Mouse (Mus musculus) kidney, postnatal 4 days (tissue): ENCODE measurements around the gene Atxn3.
"Not testable (repeated sequence)": the region's sequence is repeated elsewhere in the genome, so short reads cannot be mapped to it uniquely, and the experiment has no call there.

Source experiments
- DNase-seq, 2 experiments: peaks; one replicate each; pipeline ENCODE4 v3.0.0; 2021; ENCODE audit warnings: mixed read lengths in 2 of 2

The Atxn3 gene

DNA sequence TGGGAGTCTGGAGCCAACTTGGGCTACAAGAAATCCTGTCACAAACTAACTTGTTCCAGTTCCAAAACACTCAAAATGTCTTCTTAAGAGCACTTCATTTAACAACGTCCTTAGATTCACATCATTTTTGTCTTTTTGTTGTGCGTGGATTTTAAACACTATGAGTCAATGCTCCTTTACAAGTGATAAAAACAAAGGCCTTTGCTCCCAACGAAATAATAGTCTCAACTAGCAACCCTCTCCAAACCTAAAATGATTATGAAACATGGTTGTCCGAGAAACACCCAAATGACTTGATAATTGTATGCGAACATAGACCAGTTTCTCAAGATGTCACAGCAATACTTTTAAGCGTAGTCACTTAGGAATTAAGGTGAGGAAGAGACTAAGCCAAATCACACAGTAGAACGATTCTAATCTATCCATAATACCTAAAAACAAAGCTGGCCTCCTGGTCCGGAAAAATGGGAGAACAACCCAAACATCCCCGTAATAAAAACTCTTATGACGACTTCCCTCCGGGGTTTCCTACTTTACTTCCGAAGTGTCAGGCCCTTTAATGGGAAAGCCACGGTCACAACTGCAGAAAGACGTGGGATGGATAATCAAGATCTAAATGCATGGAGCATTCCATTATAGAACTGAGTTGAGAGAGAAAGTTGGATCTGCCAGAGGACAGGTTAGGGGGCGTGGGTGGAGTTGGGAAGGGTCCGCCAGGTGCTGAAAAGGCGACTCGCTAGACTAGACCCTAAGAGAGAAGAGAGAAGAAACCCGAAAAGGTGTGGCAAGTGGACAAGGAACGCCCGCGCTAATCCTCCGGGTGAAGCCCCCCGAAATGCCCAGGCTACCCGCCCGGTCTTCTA lies 736 bp downstream of the Atxn3 start:
- no peak for DNase-seq

GRCm38 (mm10) chr12:101955821-101956220 lies 2.2 kb downstream of the Atxn3 start:
- DNase-seq: not testable (repeated sequence)

DNA sequence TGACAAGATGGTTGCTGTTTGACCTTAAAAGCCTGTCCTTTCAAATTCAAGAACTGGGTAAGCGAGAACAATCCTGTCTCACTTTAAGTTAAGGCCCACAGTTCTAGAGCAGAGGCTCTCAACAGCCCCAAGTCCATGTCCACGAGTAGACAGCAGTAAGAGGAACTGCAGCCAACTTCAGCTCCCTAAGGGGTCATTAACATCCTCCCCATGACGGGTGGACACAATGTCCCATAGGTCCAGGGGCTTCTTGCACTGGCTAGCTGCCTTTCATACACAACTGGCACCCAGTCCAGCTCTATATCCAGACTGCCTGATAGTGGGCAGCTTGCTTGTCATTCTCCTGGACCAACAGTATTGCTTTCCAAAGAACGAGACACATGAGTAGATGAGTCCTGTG lies 9.2 kb downstream of the Atxn3 start:
- peak in 1 of 2 experiments; percentile 6 for DNase-seq

GRCm38 (mm10) chr12:101947986-101948385 lies 10.1 kb downstream of the Atxn3 start:
- DNase-seq: no peak

DNA sequence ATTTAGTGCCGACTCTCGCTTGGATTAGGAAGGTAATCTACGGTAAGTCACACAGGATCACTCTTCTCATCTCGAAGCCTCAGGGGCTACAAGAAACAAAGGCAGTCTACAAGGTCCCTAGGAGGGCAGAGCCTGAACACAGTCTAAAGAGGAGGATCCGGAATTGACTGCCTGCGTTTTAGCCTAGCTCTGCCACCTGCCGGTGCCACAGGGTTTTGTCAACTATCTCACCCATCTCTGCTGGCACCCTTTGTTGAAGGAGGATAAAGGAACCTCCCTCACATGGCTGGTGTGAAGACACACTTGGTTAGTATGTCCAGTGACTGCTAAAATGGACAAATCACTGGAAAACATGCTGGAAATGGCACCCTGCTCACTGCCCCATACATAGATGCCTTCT lies 20.5 kb downstream of the Atxn3 start:
- DNase-seq: no peak

DNA sequence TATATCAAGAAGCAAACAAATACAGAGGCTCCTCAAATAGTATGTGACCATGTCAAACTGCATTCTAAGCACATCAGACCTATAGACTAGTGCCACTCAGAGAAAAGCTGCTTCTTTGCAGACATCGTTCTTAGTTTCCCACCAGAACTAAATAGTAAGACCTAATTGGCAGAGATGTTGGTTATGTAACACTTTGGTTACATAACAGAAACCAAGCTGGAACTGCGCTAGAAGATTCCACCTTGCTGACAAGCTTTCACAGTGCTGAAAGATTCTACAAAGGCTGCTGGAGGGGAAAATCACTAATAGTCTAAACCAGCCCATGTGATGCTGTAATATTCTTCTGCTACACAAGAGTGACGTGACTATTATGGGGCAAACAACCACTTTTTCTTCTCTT lies 22.8 kb downstream of the Atxn3 start:
- DNase-seq: no peak

- DNase-seq: no peak
Measured at GRCm38 (mm10) chr12:101928423-101928822, 29.6 kb downstream of the Atxn3 start.

DNA sequence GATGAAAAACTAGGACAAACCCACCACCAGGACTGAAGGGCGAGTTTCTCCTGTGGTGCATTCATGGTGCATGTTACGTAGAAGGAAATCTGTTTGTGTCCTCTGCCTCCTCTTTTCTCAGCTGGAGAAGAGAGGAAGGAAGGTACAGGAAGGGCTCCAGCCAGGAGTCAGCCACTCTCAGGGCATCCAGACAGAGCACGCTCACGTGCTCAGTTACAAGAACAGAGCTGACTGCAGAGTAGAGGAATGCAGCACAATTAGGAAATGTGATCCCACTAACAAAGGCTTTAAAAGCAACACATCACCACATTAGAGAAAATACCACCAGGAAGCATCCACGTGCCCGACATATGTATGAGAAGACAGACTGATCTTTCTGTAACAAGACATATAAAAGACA lies 35.7 kb downstream of the Atxn3 start:
- DNase-seq: no peak

GRCm38 (mm10) chr12:101919847-101920246 lies 38.2 kb downstream of the Atxn3 start:
- DNase-seq: no peak

DNA sequence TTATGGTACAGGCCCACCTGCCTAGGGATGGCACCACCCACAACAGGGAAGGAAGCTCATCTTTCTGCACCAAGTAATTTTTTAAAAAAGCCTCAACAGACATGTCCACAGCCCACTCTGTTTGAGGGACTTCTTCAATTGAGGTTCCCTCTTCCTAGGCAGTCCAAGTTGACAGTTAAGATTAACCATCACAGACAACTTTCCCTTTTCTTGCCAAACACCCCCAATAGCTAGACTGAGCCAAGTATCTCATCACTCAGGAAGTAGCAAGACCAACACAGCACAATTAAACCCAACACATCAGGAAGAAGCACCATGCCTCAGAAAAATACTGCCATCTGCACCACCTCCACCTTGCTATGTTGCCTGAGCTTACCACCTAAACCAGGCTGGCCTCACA lies 40.9 kb downstream of the Atxn3 start:
- no peak for DNase-seq

- DNase-seq: peak; percentile 94 to 96
Measured at GRCm38 (mm10) chr12:101912626-101913490, 45.2 kb downstream of the Atxn3 start, which contains the start of gene Trip11. Trip11 (minus strand) TSS chr12:101913267.

DNA sequence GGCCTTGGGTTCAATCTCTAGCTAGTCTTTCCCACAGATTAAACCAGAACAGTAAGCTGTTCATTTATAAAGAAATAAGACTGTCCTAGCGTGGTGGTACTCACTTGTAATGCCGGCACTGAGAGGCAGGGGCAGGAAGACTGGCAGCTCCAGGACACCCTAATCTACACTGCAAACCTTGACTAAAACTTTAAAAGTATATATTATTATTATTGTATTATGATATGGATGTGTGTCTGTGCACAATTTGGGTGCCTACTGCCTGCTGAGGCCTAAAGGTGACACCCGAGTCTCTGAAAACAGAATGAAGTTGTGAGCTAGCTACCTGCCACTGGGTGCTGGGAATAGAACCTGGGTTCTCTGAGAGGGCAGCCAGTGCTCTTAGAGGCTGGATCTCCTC lies 46.7 kb downstream of the Atxn3 start:
- DNase-seq: no peak

GRCm38 (mm10) chr12:101910360-101910759 lies 47.7 kb downstream of the Atxn3 start:
- no peak for DNase-seq

GRCm38 (mm10) chr12:101905817-101906216 lies 52.2 kb downstream of the Atxn3 start:
- DNase-seq: no peak

DNA sequence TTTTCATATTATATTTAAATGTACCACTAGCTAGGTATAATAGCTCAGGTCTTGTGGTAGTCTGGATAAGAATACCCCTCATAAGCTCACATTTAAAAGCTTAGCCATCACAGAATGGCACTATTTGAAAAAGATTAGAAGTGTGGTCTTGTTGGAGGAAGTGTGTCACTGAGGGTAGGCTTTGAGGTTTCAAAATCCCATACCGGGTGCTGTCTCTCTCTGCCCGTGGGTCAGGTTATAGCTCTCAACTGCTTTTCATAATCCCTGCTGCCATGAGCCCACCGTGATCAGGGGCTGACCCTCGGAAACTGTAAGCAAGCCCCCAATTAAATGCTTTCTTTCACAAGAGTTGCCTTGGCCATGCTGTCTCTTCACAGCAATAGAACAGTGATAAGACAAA lies 53.1 kb downstream of the Atxn3 start:
- DNase-seq: no peak

- DNase-seq: no peak
Measured at GRCm38 (mm10) chr12:101904170-101904569, 53.9 kb downstream of the Atxn3 start.

DNA sequence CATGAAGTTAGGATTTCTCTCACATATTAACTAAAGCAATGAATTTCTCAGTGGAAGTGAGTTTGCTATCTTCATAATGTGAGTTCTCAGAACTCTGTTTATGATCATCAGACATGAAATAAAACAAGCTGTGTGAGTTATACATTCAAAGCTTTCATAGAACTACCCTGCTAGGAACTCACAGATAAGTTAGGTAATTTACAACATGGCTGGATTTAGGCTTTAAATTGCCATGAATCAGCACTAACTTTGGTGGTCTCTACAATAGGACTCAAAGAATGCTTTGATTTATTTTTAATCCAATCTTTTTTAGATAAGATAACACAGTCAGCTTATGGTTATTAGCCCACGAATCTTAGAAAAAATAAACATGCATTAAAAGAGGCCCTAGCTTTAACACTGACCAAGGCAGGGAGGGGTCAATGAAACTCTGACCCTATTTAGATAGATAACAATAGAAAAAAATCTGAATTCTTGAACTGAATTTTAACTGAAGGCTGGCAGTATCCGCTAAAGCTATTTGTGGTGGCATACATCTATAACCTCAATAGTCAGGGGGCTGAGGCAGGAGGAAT lies 58.3 kb downstream of the Atxn3 start:
- no peak for DNase-seq

- DNase-seq: no peak
Measured at GRCm38 (mm10) chr12:101898966-101899365, 59.1 kb downstream of the Atxn3 start.

GRCm38 (mm10) chr12:101897113-101897512 lies 60.9 kb downstream of the Atxn3 start:
- no peak for DNase-seq

DNA sequence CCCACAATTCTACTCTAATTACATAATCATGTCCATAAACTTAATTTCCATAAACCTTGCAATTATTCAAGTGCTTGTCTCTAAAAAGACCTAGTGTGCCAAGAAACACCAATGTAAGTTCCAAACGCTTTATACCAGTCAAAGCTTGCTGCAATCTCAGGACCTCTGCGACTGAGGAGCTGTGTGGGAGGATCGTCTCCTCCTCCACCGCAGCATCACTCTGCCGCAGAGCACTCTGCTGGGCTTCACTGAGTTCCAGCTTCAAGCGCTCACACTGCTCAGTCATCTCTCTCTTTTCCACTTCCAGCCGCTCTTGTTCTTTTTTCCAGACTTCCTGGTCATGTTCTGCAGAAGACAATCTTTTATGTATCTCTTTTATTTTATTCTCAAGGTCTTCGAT lies 64.8 kb downstream of the Atxn3 start:
- peak; percentile 22 to 37 for DNase-seq

DNA sequence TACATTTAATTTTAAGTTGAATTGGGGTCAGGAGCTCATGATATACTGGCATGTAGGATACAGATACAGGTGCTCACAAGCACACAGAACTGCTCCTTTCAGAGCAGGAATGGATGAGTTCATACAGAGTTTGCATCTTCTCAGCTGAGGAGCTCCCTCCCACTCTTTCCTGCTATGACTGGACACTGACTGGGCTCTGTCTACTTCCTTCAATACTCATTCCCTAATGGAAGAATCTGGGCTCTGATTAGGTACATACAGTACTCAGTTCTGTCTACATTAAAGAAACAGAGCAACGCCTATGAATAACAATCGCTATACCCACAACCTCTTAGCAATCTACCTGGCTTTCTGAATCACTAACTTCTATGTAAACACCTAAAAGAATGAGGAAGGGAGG lies 65.2 kb downstream of the Atxn3 start:
- no peak for DNase-seq

DNA sequence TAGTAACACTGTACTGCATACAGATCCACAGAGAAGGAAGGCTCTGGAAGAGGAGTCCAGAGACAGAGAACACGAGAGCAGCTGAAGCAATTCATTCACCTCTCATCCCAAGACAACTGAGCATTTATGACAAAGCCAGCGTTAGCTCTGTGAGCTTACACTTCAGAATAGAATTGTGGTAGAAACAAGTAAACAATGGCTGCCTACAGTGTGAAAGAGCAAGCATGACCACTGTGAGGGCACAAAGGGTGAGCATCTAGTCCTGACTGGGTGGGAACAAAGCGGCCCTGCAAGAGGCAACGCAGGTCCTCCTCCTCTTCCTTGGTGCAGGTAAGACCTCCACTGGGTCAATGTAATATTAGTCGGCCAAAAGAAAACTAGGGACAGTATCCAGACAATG lies 67.0 kb downstream of the Atxn3 start:
- no peak for DNase-seq

DNA sequence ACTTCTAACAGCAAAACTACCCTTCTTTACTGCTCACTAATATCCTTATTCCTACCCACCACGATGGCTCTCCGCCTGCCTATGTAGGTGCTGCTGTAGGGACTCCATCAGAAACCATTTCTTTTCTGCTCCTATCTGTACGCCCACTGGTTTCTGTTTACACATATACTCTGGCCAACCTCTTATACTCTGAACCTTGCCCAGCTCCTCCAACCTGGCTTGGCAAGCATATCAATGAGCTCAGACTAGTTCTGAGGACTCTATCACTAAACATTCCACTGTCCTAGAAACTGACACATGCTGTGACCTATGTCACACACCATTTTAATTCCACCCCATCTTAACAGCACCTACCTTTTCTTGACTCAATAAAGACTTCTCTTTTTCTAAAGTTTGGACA lies 68.7 kb downstream of the Atxn3 start:
- DNase-seq: no peak

GRCm38 (mm10) chr12:101888312-101888711 lies 69.7 kb downstream of the Atxn3 start:
- DNase-seq: no peak
